Mouse (Mus musculus): ENCODE results near the gene Olfr699.

The Olfr699 gene

DNA sequence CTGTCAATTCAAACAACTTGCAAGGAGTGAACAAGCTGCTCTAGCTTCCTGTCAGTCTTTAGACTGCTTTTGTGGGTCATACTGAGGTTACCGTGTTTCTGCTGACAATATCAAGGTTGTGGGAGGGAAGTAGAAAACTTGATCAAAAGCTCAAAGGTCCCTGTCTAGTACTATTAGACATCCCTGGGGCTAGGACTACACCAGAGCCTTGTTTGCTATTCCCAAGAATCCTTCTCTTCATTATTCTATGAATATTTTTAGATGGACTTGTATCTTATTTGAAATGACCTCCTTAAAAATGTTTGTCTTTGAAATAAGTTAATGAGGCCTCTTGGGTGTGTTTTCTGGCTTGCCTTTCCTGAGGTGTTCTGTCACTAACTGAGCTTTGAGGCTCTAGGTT lies at the start of gene Olfr699:
TSS of gene Olfr699 (minus strand) at position 101 of the 400 bp plus-strand sequence.
- no peak for DNase-seq (ENCODE audit: low read depth, low spot score)

DNA sequence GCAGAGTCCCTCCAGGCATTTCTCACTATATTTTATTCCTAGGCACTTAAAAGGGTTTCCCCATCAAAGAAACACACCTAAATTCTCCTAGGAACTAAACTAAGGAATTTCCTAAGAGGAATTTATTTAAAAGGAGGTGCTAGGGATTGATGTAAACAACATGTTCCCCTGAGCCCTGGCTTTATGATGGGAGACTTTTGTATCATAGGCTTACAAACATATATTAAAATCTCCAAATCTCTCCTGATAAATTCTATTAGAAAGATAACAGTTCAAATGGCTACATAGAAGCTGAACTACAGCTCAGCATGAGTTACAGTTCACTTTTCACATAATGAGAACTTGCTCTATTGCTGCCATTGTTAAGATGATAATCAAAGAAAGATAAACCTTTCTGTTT lies 40.8 kb upstream of the Olfr699 start, which contains the start of gene Olfr702:
TSS of gene Olfr702 (minus strand) at position 101 of the 400 bp plus-strand sequence.
- DNase-seq (ENCODE audit: low read depth, low spot score) = no peak

DNA sequence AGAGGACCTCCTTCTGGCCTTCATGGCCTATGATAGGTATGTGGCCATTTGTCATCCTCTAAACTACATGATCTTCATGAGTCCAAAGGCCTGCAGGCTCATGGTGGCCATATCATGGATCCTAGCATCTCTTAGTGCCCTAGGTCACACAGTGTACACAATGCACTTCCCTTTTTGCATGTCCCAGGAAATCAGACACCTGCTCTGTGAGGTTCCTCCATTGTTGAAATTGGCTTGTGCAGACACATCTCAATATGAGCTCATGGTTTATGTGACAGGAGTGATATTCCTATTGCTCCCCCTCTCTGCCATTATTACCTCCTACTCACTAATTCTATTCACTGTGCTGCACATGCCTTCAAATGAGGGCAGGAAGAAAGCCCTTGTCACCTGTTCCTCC lies 25.4 kb upstream of the Olfr699 start:
- no peak for DNase-seq (ENCODE audit: low read depth, low spot score)

DNA sequence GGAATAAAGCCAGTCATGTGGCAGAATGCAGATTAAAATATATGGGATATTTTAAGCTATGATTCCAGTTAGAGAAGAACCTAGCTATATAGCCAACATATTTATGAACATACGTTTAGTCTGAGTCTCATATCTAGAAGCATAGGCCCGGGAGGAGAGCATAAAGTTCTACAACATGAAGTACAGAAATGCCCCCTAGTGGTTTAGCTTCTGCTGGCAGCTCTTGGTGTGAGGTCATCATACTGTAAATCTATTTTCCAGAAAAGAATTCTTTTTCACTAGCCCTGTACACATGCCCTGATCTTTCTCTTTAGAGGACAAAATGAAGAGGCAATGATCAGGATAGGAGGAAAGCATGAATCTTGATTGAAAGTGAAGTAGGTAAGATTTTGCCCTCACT lies 22.8 kb upstream of the Olfr699 start:
- DNase-seq (ENCODE audit: low read depth, low spot score) = peak; percentile 28

DNA sequence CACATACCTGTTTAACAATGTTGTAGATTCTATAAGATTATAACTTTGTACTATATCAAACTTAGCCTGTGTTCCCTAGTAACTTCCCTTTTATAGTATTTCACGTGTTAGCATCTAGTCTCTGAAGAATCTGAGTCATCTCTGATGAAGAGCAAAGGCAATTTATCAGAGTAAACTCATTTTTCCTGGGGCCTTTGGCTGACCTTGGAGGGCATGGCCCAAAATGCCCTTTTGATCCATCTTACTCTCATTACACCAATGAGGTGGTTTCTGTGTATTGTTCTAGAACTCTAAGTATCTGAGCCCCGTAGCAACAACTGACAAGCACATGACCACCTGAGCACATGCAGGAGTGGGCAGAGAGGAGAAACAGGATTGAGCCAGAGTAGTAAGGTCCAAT lies 20.8 kb upstream of the Olfr699 start, which contains the start of gene Olfr701:
TSS of gene Olfr701 (plus strand) at position 301 of the 400 bp plus-strand sequence.
- no peak for DNase-seq (ENCODE audit: low read depth, low spot score)

DNA sequence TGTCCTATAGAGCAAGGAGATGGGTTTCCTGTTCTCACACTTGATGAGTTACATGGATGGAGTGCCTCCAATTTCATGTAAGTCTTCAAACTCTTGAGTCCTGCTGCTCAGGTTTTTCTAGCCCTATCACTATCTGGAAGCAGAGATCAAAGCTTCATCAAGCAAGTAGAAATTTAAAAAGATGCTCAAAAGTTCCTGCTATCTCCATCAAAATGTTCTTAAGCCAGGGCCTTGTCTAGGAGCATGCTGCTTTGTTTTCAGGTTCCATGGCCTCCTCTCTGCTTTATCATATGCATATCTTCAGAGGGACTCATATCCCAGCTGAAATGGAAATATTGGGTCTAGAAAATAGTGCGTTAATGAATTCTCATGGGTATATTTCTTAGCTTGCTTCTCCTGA lies 15.7 kb upstream of the Olfr699 start, which contains the start of gene Olfr700:
TSS of gene Olfr700 (minus strand) at position 101 of the 400 bp plus-strand sequence.
- no peak for DNase-seq (ENCODE audit: low read depth, low spot score)

DNA sequence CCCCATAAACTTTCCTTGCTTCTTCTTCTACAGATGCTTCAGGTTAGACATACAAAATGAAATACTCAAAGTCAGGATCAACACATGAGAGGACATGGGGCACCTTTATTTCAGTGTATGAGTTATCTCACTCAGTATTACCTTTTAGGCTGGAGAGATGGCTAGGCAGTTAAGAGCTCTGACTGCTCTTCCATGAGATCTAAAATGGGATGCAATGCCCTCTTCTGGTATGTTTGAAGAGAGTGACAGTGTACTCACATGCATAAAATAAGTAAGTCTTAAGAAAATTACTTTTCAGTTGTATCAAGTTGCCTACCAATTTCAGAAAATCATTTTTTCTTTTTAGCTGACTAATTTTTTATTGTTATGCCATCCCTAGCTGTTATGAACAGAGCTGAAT lies 4.7 kb downstream of the Olfr699 start:
- DNase-seq (ENCODE audit: low read depth, low spot score) = no peak

DNA sequence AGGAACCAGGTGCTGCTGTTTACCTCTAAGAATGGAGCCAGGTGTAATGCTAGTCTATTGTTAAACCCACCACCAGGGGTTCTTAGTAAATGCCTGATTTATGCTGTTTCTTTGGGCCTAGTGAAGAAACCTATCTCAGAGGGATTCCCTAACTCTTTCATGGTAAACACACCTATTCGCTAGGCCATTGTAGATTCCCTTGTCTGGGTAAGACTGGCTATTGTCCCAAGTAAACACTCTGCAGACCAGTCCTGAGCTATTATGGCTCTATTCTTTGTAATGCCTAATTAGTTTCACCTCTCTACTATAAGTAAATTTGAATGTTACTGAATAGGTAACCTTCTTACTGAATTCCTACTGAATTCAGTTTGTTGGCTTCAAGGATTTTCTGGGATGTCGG lies 32.0 kb downstream of the Olfr699 start:
- DNase-seq (ENCODE audit: low read depth, low spot score) = peak; percentile 74

DNA sequence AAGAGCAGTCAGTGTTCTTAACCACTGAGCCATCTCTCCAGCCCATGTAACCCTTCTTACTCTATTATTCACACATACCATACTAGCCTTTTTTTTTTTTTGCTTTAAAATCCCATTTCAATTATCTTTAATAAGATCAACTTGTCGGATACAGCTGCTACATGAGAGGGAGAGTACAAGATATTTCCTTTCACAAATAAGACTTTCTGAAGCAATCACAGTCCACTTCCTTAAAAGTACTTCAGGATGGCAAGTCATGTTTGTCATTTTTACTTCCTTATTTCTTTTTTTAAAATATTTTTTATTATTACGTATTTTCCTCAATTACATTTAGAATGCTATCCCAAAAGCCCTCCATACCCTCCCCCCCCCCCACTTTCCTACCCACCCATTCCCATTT lies 34.2 kb downstream of the Olfr699 start:
- no peak for DNase-seq (ENCODE audit: low read depth, low spot score)

DNA sequence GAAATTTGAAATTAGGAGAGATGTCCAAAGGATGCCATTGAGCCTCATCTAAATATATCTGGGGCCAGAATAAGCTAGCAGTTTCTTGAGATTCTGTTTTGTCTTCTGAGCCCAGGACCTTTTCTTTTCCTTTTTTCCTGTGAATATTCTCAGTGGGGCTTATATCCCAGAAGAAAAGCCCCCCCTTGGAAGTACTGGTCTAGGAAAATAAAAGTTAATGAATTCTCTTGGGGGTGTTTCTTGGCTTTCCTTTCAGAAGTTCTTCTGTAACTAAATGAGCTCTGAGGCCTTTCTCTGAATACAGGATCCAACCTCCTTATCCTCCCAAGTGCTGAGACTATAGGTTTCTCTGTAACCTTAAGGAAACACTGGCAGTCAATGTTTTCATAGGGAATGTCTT lies 37.7 kb downstream of the Olfr699 start, which contains the start of gene Olfr698:
TSS of gene Olfr698 (minus strand) at position 101 of the 400 bp plus-strand sequence.
- DNase-seq (ENCODE audit: low read depth, low spot score) = no peak

DNA sequence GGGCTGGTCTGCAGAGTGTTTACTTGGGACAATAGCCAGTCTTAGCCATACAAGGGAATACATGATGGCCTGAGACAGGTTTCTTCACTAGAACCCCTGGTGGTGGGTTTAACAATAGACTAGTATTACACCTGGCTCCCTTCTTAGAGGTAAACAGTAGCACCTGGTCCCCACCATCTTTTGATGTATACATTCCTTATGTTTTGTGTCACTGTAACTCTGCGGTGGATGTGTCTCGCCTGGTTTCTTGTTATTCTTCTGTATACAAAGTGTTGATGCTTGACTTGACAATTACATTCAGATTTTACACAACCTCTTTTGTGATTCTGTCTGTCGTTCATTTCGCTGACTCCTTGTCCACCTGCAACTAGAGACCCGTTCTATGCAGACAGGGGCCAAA lies 47.2 kb downstream of the Olfr699 start:
- peak; percentile 87 for DNase-seq (ENCODE audit: low read depth, low spot score)

DNA sequence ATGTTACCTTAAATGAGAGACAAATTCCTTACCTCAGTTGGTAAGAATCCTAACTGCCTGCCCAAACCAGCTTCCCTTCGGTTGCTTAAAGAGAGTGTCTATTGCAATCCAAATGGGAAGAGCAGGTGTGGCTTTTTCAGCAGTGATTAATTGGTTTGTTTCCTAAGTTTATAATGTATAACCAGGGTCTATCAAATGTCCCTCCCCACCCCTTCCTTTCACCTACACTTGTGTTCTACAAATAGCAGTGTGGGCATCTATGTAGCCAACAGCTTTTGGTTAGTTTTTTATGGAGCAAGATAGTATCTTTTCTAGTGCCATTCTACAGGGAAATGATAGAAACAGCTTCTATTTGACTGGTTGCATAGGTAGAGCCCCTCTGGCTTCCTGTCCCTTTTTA lies 50.7 kb downstream of the Olfr699 start, which contains the start of gene Olfr697:
TSS of gene Olfr697 (minus strand) at position 101 of the 400 bp plus-strand sequence.
- no peak for DNase-seq (ENCODE audit: low read depth, low spot score)

All from ZHBTc4 (cell line).